Mouse (Mus musculus) bone marrow macrophage, adult 2 months (primary cell): ENCODE data around the gene Cdpf1.

Experiments
- CTCF ChIP-seq: IDR thresholded peaks from 2 replicates; pipeline ENCODE4 v1.5.1; 2012; ENCODE audit warnings: low read depth, mild to moderate bottlenecking, low read length, moderate library complexity
- POLR2A ChIP-seq: IDR thresholded peaks from 2 replicates; pipeline ENCODE4 v1.6.1; 2012; ENCODE audit warnings: mild to moderate bottlenecking, low read depth, low read length, borderline replicate concordance

GRCm38 (mm10) chr15:85783146-85783545 is 28.4 kb downstream of the Cdpf1 start:
- TF ChIP-seq CTCF (no peak), POLR2A (no peak)
